Mouse (Mus musculus): ENCODE measurements at regions not wholly inside any gene's neighbourhood (a gene's known extent, or its start where the extent isn't known, plus 50 kb on each side); places are given as distances from the start of the nearest gene placed in this dataset.

- no peak overlapping the region for H3K27ac ChIP-seq (ENCODE audit: insufficient read depth, low read length)
- TF ChIP-seq CTCF (IDR thresholded peaks at IDR 0.05; ENCODE audit: extremely low read depth, insufficient read depth, low read length) (no peak), POLR2A (IDR thresholded peaks at IDR 0.05; ENCODE audit: extremely low read depth, insufficient read depth, low read length) (no peak)
- H3K4me1 ChIP-seq (ENCODE audit: control insufficient read depth, insufficient read depth, low read length): peaks cover 6% of the 10 kb centered on the region
- no peak overlapping the region for H3K4me3 ChIP-seq (ENCODE audit: insufficient read depth, low read length)
These were observed 403.7 kb upstream of the Nr5a2 start for GRCm38 (mm10) chr1:137363969-137364368.

DNA sequence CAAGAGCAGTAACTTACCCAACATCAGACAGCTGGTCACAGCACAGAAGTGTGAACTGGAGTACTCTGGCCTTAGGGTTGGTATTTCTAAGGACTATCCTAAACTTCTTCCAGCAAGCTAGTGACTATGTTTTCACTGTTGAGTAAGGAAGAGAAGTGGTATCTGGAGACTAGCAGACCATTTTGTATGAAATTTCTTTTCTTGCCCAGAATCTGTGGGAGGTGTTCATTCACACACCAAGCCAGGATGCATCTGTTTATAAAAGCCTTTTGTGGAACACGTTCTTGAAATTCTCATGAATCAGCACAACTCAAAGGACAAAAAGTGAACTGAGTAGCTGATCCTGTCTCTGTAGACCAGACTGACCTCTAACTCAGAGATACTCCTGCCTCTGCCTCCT is 403.3 kb upstream of the Nr5a2 start:
- Histone ChIP-seq H3K4me3 (ENCODE audit: insufficient read depth, low read length) (no peak overlapping the region), H3K4me1 (ENCODE audit: control insufficient read depth, insufficient read depth, low read length) (peaks cover 6% of the 10 kb centered on the region), H3K27ac (ENCODE audit: insufficient read depth, low read length) (no peak overlapping the region)
- TF ChIP-seq POLR2A (IDR thresholded peaks at IDR 0.05; ENCODE audit: extremely low read depth, insufficient read depth, low read length) (no peak), CTCF (IDR thresholded peaks at IDR 0.05; ENCODE audit: extremely low read depth, insufficient read depth, low read length) (no peak)

- no peak overlapping the region for H3K27ac ChIP-seq (ENCODE audit: insufficient read depth, low read length)
These were observed 400.7 kb upstream of the Nr5a2 start for GRCm38 (mm10) chr1:137360688-137361570.

DNA sequence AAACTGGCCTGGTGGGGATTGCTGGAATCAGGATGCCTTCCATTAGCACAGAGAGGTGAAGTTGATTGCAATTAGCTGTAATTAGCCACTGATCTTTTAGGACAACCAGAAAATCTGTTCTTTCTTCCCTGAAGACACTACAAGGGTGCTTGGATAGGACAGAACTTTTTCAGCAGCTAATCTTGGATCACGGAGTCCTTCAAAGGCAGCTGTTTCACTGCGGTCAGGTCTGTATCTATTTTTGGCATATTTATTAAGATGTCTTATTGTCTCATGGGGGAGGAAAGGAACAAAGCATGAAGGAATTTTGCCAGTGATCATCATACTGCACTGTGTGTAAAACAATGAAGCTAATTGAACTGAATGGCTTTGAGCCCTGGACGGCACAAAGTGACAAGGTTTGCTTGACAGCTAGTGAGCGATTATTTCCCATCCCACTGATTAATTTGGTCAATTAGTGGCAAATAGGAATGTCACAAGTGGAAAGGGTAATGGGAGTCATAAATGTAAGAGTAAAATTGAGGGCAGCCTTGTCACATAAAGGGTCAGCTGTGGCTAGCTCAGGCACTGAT is 395.8 kb upstream of the Nr5a2 start:
- Histone ChIP-seq H3K4me1 (ENCODE audit: control insufficient read depth, insufficient read depth, low read length) (no peaks in the 10 kb centered on the region), H3K27ac (ENCODE audit: insufficient read depth, low read length) (no peak overlapping the region), H3K4me3 (ENCODE audit: insufficient read depth, low read length) (no peak overlapping the region)
- TF ChIP-seq CTCF (IDR thresholded peaks at IDR 0.05; ENCODE audit: extremely low read depth, insufficient read depth, low read length): no peak
- TF ChIP-seq POLR2A (IDR thresholded peaks at IDR 0.05; ENCODE audit: extremely low read depth, insufficient read depth, low read length): no peak

More at GRCm38 (mm10) chr1:137360688-137361570, 400.7 kb upstream of the Nr5a2 start:
- no peak overlapping the region for H3K4me3 ChIP-seq (ENCODE audit: insufficient read depth, low read length)
- TF ChIP-seq POLR2A (IDR thresholded peaks at IDR 0.05; ENCODE audit: extremely low read depth, insufficient read depth, low read length): no peak
- no peak for TF ChIP-seq CTCF (IDR thresholded peaks at IDR 0.05; ENCODE audit: extremely low read depth, insufficient read depth, low read length)
- H3K4me1 ChIP-seq (ENCODE audit: control insufficient read depth, insufficient read depth, low read length): peaks cover 6% of the 10 kb centered on the region

- Histone ChIP-seq H3K4me1 (ENCODE audit: control insufficient read depth, insufficient read depth, low read length) (no peaks in the 10 kb centered on the region), H3K27ac (ENCODE audit: insufficient read depth, low read length) (no peak overlapping the region), H3K4me3 (ENCODE audit: insufficient read depth, low read length) (no peak overlapping the region)
- TF ChIP-seq POLR2A (IDR thresholded peaks at IDR 0.05; ENCODE audit: extremely low read depth, insufficient read depth, low read length) (no peak), CTCF (IDR thresholded peaks at IDR 0.05; ENCODE audit: extremely low read depth, insufficient read depth, low read length) (no peak)
These were observed 392.3 kb upstream of the Nr5a2 start for GRCm38 (mm10) chr1:137352390-137353027.

DNA sequence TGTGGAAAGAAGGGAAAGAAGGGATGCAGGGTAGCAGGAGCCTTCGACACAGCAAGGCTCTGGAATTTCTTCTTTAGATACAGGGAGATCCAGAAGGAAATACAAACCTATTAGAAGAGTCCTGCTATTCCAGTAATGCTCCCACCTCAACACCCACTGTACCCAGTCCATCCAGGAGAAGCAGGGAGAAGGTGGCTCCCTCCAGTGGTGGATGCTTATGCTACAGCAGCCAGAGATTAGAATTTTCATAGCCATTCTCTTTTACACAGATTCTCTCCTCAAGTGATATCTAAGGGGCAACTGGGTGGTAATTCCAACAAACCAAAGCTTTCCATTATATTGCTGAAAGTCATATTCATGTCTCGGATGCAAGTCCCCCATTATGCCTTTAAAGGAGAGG is 373.9 kb upstream of the Nr5a2 start:
- Histone ChIP-seq H3K27ac (ENCODE audit: insufficient read depth, low read length) (no peak overlapping the region), H3K4me3 (ENCODE audit: insufficient read depth, low read length) (no peak overlapping the region), H3K4me1 (ENCODE audit: control insufficient read depth, insufficient read depth, low read length) (peaks cover 1% of the 10 kb centered on the region; the same call in 1 of the 2 replicates)
- no peak; the same call in 1 of the 2 replicates for TF ChIP-seq CTCF (IDR thresholded peaks at IDR 0.05; ENCODE audit: extremely low read depth, insufficient read depth, low read length)
- TF ChIP-seq POLR2A (IDR thresholded peaks at IDR 0.05; ENCODE audit: extremely low read depth, insufficient read depth, low read length): no peak

DNA sequence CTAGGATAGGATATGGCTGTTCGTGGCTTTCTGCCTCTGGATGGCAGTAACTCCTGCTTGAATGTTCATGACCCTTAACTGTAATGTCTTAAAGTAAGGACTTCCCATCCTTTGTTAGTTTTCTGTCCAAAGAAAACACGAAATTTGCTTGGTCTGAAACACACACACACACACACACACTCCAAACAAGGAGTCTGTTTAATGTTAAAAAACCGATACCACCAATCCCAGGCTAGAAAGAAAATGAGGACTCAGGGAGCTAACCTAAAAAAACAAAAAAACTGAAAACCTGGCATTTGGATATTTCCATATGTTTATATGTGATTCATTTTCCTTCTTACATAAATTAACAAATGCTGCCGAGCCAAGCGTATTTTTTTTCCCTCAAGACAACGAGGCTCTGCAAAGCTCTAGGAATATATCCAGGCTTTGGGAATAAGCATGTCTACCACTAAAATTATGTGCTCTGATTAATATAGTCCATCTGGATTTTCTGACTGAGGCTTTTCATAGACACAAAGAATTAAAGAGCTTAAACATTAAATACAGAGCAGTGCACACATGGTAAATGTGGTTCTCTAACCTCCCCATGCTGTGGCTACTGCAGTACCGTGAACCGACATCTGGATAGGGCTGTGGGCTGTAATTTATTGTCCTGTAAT is 372.0 kb upstream of the Nr5a2 start:
- Histone ChIP-seq H3K27ac (ENCODE audit: insufficient read depth, low read length) (peak overlapping the region; percentile 9; the same call in 1 of the 2 replicates), H3K4me3 (ENCODE audit: insufficient read depth, low read length) (no peak overlapping the region), H3K4me1 (ENCODE audit: control insufficient read depth, insufficient read depth, low read length) (peaks cover 1% of the 10 kb centered on the region; the same call in 1 of the 2 replicates)
- TF ChIP-seq POLR2A (IDR thresholded peaks at IDR 0.05; ENCODE audit: extremely low read depth, insufficient read depth, low read length) (no peak), CTCF (IDR thresholded peaks at IDR 0.05; ENCODE audit: extremely low read depth, insufficient read depth, low read length) (peak; percentile 38; the same call in 1 of the 2 replicates)

- TF ChIP-seq POLR2A (IDR thresholded peaks at IDR 0.05; ENCODE audit: extremely low read depth, insufficient read depth, low read length): no peak
- TF ChIP-seq CTCF (IDR thresholded peaks at IDR 0.05; ENCODE audit: extremely low read depth, insufficient read depth, low read length): no peak
- H3K4me1 ChIP-seq (ENCODE audit: control insufficient read depth, insufficient read depth, low read length): peaks cover 1% of the 10 kb centered on the region; the same call in 1 of the 2 replicates
- H3K4me3 ChIP-seq (ENCODE audit: insufficient read depth, low read length): no peak overlapping the region
- H3K27ac ChIP-seq (ENCODE audit: insufficient read depth, low read length): 0 out of 2 replicates have a peak overlapping the region, but pooled peaks have one; percentile 0
These were observed 371.5 kb upstream of the Nr5a2 start for GRCm38 (mm10) chr1:137331746-137332107.

DNA sequence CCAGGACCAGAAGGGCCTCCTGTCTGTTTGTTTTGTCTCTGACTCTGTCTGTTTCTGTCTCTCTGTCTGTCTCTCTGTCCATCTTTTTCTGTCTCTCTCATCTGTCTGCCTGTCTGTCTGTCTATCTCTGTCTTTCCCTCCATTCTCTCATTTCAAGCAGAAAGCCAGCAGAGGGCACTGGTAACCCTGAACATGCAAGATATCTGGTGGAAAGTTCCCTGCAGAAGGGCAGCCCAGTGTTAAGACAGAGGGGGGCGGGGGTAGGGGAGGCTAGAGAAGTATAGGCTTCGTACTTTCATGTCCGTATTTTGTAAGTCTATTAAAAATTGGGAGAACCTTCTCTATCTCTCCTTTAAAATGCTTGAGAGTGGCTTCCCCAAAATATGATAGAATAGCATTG is 370.4 kb upstream of the Nr5a2 start:
- no peak overlapping the region for H3K4me3 ChIP-seq (ENCODE audit: insufficient read depth, low read length)
- TF ChIP-seq CTCF (IDR thresholded peaks at IDR 0.05; ENCODE audit: extremely low read depth, insufficient read depth, low read length) (peak; percentile 63), POLR2A (IDR thresholded peaks at IDR 0.05; ENCODE audit: extremely low read depth, insufficient read depth, low read length) (no peak)
- H3K4me1 ChIP-seq (ENCODE audit: control insufficient read depth, insufficient read depth, low read length): peaks cover 1% of the 10 kb centered on the region; the same call in 1 of the 2 replicates
- H3K27ac ChIP-seq (ENCODE audit: insufficient read depth, low read length): no peak overlapping the region

All from cortical plate, adult 2 months (tissue).